Mouse (Mus musculus): ENCODE results near the gene Adam12.

DNA sequence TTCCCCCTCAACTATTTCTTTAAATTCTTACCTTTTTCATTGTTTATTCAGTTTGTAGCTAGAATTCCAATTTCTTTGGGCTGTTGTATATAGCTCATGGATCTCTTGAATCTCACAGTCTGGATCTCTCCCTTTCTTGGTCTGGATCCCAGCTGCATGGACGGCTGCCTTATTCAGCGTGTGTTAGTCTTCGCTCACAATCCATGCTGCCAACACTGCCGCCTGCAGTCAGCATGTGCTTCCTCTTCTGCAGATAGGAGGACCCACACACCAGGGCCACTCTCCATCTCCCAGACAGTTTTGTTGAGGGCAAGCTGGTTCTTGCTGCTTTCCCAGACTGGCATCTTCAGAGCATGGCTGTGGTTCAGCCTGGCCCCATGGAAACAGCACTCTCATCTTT is 392.4 kb downstream of the Adam12 start:
- TF ChIP-seq CTCF (IDR thresholded peaks at IDR 0.05; ENCODE audit: insufficient read depth, low read depth, low read length) (no peak), POLR2A (IDR thresholded peaks at IDR 0.05; ENCODE audit: insufficient read depth, low read depth, low read length) (no peak)

All from olfactory bulb, adult 2 months (tissue).